Mouse (Mus musculus): Measurements from ENCODE around the gene Srd5a1. TPM values are rescaled to one million over a fixed set of nuclear protein-coding genes. Genes with fewer than 3 reads are reported as not detected.
A peak's percentile ranks its signal among the peaks of the same experiment; 100 is the strongest.

Srd5a1 gene
- polyA plus RNA-seq (2014; fragmentation: Nextera tagmentation; extraction: Ambion mirVana) = 18.1 and 24.1 TPM in 2 replicates

- Histone ChIP-seq H3K9ac (ENCODE audit: low read depth, low read length) (peak within 1 kb of the TSS; percentile 88), H3K4me2 (replicated peaks; ENCODE audit: low read depth, low read length) (peak within 1 kb of the TSS; percentile 86), H3K9me3 (ENCODE audit: control insufficient read depth, low read length) (no peaks in the 10 kb centered on the region), H3K4me3 (ENCODE audit: low read length) (peak within 1 kb of the TSS; percentile 96), H3K4me1 (ENCODE audit: control insufficient read depth, insufficient read depth, low read length) (peaks cover 4% of the 10 kb centered on the region; the same call in 1 of the 2 replicates), H3K27ac (ENCODE audit: low read depth, low read length) (no peak within 1 kb of the TSS), H3K27me3 (ENCODE audit: control insufficient read depth, insufficient read depth, low read length) (no peaks in the 10 kb centered on the region), H3K36me3 (ENCODE audit: control insufficient read depth, insufficient read depth, low read length) (peaks cover 30% of the 10 kb centered on the region)
- under 1% methylated on average over 69 of the region's 69 CpGs for WGBS
- peak; percentile 99 for ATAC-seq (ENCODE audit: low FRiP score, low TSS enrichment)
Observed at GRCm38 (mm10) chr13:69611398-69612174, at the start of gene Srd5a1. Gene Srd5a1, minus strand, starts transcription at chr13:69611442.

- no peak overlapping the region for H3K27ac ChIP-seq (ENCODE audit: low read depth, low read length)
- H3K4me2 ChIP-seq (replicated peaks; ENCODE audit: low read depth, low read length) = no peak overlapping the region
- WGBS = 74% methylated on average over 3 of the region's 3 CpGs
- no peaks in the 10 kb centered on the region for H3K9me3 ChIP-seq (ENCODE audit: control insufficient read depth, low read length)
- H3K4me3 ChIP-seq (ENCODE audit: low read length) = no peak overlapping the region
- H3K9ac ChIP-seq (ENCODE audit: low read depth, low read length) = no peak overlapping the region
- H3K27me3 ChIP-seq (ENCODE audit: control insufficient read depth, insufficient read depth, low read length) = no peaks in the 10 kb centered on the region
- H3K4me1 ChIP-seq (ENCODE audit: control insufficient read depth, insufficient read depth, low read length) = no peaks in the 10 kb centered on the region
- H3K36me3 ChIP-seq (ENCODE audit: control insufficient read depth, insufficient read depth, low read length) = no peaks in the 10 kb centered on the region
- ATAC-seq (ENCODE audit: low FRiP score, low TSS enrichment) = no peak
Observed at GRCm38 (mm10) chr13:69654508-69654907, 43.3 kb upstream of the Srd5a1 start.

GRCm38 (mm10) chr13:69646481-69646880 lies 35.2 kb upstream of the Srd5a1 start:
- H3K4me3 ChIP-seq (ENCODE audit: low read length) = no peak overlapping the region
- no peak overlapping the region for H3K4me2 ChIP-seq (replicated peaks; ENCODE audit: low read depth, low read length)
- no peaks in the 10 kb centered on the region for H3K9me3 ChIP-seq (ENCODE audit: control insufficient read depth, low read length)
- WGBS = 78% methylated on average over 9 of the region's 9 CpGs
- no peaks in the 10 kb centered on the region for H3K36me3 ChIP-seq (ENCODE audit: control insufficient read depth, insufficient read depth, low read length)
- no peaks in the 10 kb centered on the region for H3K27me3 ChIP-seq (ENCODE audit: control insufficient read depth, insufficient read depth, low read length)
- H3K27ac ChIP-seq (ENCODE audit: low read depth, low read length) = no peak overlapping the region
- H3K4me1 ChIP-seq (ENCODE audit: control insufficient read depth, insufficient read depth, low read length) = no peaks in the 10 kb centered on the region
- H3K9ac ChIP-seq (ENCODE audit: low read depth, low read length) = no peak overlapping the region
- ATAC-seq (ENCODE audit: low FRiP score, low TSS enrichment) = no peak

- no peak; the same call in 1 of the 2 replicates for ATAC-seq (ENCODE audit: low FRiP score, low TSS enrichment)
- H3K27ac ChIP-seq (ENCODE audit: low read depth, low read length) = no peak overlapping the region
- no peak overlapping the region for H3K9ac ChIP-seq (ENCODE audit: low read depth, low read length)
- H3K9me3 ChIP-seq (ENCODE audit: control insufficient read depth, low read length) = no peaks in the 10 kb centered on the region
- H3K4me3 ChIP-seq (ENCODE audit: low read length) = no peak overlapping the region
- no peaks in the 10 kb centered on the region for H3K4me1 ChIP-seq (ENCODE audit: control insufficient read depth, insufficient read depth, low read length)
- WGBS = 40% methylated on average over 13 of the region's 13 CpGs
- no peaks in the 10 kb centered on the region; the same call in 1 of the 2 replicates for H3K36me3 ChIP-seq (ENCODE audit: control insufficient read depth, insufficient read depth, low read length)
- no peak overlapping the region for H3K4me2 ChIP-seq (replicated peaks; ENCODE audit: low read depth, low read length)
- H3K27me3 ChIP-seq (ENCODE audit: control insufficient read depth, insufficient read depth, low read length) = no peaks in the 10 kb centered on the region
Observed at GRCm38 (mm10) chr13:69645694-69646423, 34.6 kb upstream of the Srd5a1 start.

GRCm38 (mm10) chr13:69644427-69645166 lies 33.4 kb upstream of the Srd5a1 start:
- Histone ChIP-seq H3K4me3 (ENCODE audit: low read length) (no peak overlapping the region), H3K27me3 (ENCODE audit: control insufficient read depth, insufficient read depth, low read length) (no peaks in the 10 kb centered on the region), H3K9me3 (ENCODE audit: control insufficient read depth, low read length) (no peaks in the 10 kb centered on the region), H3K27ac (ENCODE audit: low read depth, low read length) (no peak overlapping the region), H3K36me3 (ENCODE audit: control insufficient read depth, insufficient read depth, low read length) (peaks cover 11% of the 10 kb centered on the region; the same call in 1 of the 2 replicates), H3K4me1 (ENCODE audit: control insufficient read depth, insufficient read depth, low read length) (no peaks in the 10 kb centered on the region), H3K9ac (ENCODE audit: low read depth, low read length) (no peak overlapping the region), H3K4me2 (replicated peaks; ENCODE audit: low read depth, low read length) (no peak overlapping the region)
- no peak for ATAC-seq (ENCODE audit: low FRiP score, low TSS enrichment)
- 84% methylated on average over 13 of the region's 13 CpGs for WGBS

GRCm38 (mm10) chr13:69643937-69644336 lies 32.7 kb upstream of the Srd5a1 start:
- H3K9ac ChIP-seq (ENCODE audit: low read depth, low read length) = no peak overlapping the region
- no peak for ATAC-seq (ENCODE audit: low FRiP score, low TSS enrichment)
- H3K4me3 ChIP-seq (ENCODE audit: low read length) = no peak overlapping the region
- no peak overlapping the region for H3K4me2 ChIP-seq (replicated peaks; ENCODE audit: low read depth, low read length)
- no peaks in the 10 kb centered on the region for H3K27me3 ChIP-seq (ENCODE audit: control insufficient read depth, insufficient read depth, low read length)
- WGBS = 86% methylated on average over 2 of the region's 2 CpGs
- no peaks in the 10 kb centered on the region for H3K9me3 ChIP-seq (ENCODE audit: control insufficient read depth, low read length)
- H3K27ac ChIP-seq (ENCODE audit: low read depth, low read length) = no peak overlapping the region
- H3K36me3 ChIP-seq (ENCODE audit: control insufficient read depth, insufficient read depth, low read length) = peaks cover 18% of the 10 kb centered on the region
- H3K4me1 ChIP-seq (ENCODE audit: control insufficient read depth, insufficient read depth, low read length) = no peaks in the 10 kb centered on the region

GRCm38 (mm10) chr13:69642656-69643216 lies 31.5 kb upstream of the Srd5a1 start:
- H3K4me3 ChIP-seq (ENCODE audit: low read length) = no peak overlapping the region
- peaks cover 26% of the 10 kb centered on the region for H3K36me3 ChIP-seq (ENCODE audit: control insufficient read depth, insufficient read depth, low read length)
- no peaks in the 10 kb centered on the region for H3K9me3 ChIP-seq (ENCODE audit: control insufficient read depth, low read length)
- no peak overlapping the region for H3K9ac ChIP-seq (ENCODE audit: low read depth, low read length)
- WGBS = 68% methylated on average over 5 of the region's 5 CpGs
- H3K27ac ChIP-seq (ENCODE audit: low read depth, low read length) = no peak overlapping the region
- no peak for ATAC-seq (ENCODE audit: low FRiP score, low TSS enrichment)
- H3K27me3 ChIP-seq (ENCODE audit: control insufficient read depth, insufficient read depth, low read length) = no peaks in the 10 kb centered on the region
- H3K4me2 ChIP-seq (replicated peaks; ENCODE audit: low read depth, low read length) = no peak overlapping the region
- no peaks in the 10 kb centered on the region for H3K4me1 ChIP-seq (ENCODE audit: control insufficient read depth, insufficient read depth, low read length)

GRCm38 (mm10) chr13:69641017-69641416 lies 29.8 kb upstream of the Srd5a1 start:
- Histone ChIP-seq H3K4me3 (ENCODE audit: low read length) (no peak overlapping the region), H3K27ac (ENCODE audit: low read depth, low read length) (no peak overlapping the region), H3K27me3 (ENCODE audit: control insufficient read depth, insufficient read depth, low read length) (no peaks in the 10 kb centered on the region), H3K36me3 (ENCODE audit: control insufficient read depth, insufficient read depth, low read length) (peaks cover 40% of the 10 kb centered on the region), H3K4me1 (ENCODE audit: control insufficient read depth, insufficient read depth, low read length) (no peaks in the 10 kb centered on the region), H3K9me3 (ENCODE audit: control insufficient read depth, low read length) (no peaks in the 10 kb centered on the region), H3K4me2 (replicated peaks; ENCODE audit: low read depth, low read length) (no peak overlapping the region), H3K9ac (ENCODE audit: low read depth, low read length) (no peak overlapping the region)
- no peak for ATAC-seq (ENCODE audit: low FRiP score, low TSS enrichment)
- WGBS = 79% methylated on average over 3 of the region's 3 CpGs

All from kidney, embryonic 14.5 days (tissue).